Mouse (Mus musculus): ENCODE data around the gene Dlk2.

- no peak for TF ChIP-seq CTCF (IDR thresholded peaks at IDR 0.05; ENCODE audit: low read depth, low read length)
- no peak for TF ChIP-seq GATA1 (IDR thresholded peaks at IDR 0.05; ENCODE audit: borderline replicate concordance, low read length)
- TF ChIP-seq TAL1 (conservative IDR thresholded peaks at IDR 0.05; ENCODE audit: low read depth, low read length) = no peak
These were observed 13.3 kb upstream of the Dlk2 start for GRCm38 (mm10) chr17:46283911-46284310.
